Mouse (Mus musculus) natural killer cell, adult 2 months (primary cell): ENCODE data around the gene Rnaset2a.
"Not testable (repeated sequence)": the region's sequence is repeated elsewhere in the genome, so short reads cannot be mapped to it uniquely, and the experiment has no call there.

Source experiments
- DNase-seq, 2 experiments: peaks; one replicate each; pipeline ENCODE4 v3.0.0; 2022; ENCODE audit warnings: low spot score in 2 of 2

Rnaset2a gene

DNA sequence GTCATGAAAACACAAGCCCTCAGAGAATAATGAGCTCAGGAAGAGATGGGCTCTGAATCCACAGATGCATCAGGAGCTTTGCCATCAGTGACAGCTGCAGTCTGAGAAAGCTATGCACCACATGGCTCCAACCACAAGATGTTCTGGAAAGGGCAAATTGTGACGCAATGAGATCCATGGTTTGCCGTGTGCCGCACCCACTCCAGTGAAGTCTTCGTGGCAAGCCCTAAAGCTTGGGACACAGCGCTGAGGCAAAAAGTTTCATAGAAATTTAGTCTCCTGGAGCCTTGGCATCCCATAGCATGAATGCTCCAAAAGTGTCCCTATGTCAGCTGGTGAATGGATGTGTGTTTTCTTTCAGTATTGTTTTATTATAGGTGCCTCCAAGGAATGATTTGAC, 9.8 kb downstream of the Rnaset2a start:
- not testable (repeated sequence) for DNase-seq

DNA sequence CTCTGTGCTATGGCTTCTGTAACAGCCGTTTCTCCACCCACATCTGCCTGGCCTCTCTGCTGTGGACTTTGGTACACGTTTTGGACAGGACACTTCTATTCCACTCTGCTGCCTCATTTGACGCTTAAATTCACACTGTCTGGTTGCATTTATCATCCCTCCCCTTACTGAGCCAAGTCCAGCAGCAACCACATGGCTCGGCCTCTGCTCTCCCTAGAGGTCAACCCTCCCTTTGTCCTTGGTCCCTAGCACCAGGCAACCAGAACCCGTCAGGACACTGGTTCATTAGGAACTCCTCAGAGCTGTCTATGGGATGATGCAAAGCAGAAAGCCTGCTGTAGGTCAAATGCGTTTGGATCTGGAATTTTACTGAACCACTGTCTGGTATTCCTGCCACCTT, 17.0 kb downstream of the Rnaset2a start:
- DNase-seq, result not testable (repeated sequence)

DNA sequence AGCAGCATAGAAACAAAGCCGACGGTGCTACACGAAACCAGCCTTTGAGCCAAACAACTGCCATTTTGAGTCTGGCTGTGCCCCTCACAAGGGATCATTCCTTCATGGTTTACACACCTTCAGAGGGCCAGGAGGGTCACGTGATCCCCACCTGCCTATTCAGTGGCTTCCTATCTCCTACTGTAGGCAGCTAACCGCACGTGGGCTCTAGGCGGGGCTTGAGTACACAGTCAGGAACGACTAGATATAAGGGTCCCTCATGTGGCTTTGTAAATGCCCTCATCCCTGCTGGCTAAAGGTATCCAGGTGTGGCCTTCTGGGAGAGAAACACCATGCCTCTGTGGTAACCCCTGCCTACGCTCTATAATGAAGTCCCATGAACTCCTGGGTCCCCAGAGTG, 18.3 kb downstream of the Rnaset2a start:
- not testable (repeated sequence) for DNase-seq

DNA sequence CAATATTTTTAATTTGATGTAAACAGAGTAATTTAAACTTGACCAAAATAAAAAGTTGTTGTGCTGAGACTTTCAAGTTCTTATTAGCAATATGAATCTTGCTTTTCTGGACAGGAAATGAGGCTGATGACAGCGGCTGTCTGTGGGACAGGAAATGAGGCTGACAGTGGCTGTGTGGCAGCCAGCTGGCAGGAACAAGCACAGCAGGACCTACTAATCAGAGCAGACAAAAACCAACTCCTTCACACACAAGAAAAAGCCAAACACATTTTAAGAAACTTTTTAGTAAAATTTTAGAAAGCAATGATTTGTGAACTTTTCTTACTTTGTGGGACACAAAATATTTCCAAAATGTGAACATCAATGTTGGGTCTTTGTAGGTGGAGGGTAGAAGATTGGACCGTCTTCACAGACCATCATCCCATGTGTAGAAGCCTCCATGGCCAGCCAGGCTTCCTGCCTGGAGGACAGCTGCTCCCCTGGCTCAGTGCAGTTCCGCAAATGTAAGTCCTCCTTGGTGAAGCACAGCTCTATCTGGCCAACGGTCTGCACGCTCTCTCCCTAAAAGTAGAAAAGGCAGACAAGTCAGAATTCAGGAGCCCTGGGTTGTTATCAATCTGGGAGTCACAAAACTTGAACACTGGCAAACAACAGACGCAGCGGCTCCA, 19.4 kb downstream of the Rnaset2a start:
- DNase-seq, result not testable (repeated sequence)

DNA sequence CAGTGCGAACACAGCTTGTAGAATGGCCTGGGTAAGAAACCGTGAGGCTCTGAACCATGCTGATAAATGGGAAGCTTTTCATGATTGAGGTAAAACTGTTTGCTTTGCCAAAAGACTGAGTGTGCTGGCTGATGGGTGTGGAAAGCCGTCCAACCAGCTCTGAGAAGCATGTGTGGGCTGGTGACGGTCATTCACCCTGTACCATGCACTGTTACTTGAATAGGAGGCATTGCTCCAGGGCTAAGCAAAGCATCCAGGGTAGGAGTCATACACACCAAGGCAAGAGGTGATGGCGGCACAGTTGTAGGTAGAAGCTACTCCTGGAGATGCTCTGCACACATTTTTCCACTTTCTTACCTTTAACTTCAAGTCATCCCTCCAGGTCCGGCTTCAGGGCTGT, 23.3 kb downstream of the Rnaset2a start:
- DNase-seq, result not testable (repeated sequence)

DNA sequence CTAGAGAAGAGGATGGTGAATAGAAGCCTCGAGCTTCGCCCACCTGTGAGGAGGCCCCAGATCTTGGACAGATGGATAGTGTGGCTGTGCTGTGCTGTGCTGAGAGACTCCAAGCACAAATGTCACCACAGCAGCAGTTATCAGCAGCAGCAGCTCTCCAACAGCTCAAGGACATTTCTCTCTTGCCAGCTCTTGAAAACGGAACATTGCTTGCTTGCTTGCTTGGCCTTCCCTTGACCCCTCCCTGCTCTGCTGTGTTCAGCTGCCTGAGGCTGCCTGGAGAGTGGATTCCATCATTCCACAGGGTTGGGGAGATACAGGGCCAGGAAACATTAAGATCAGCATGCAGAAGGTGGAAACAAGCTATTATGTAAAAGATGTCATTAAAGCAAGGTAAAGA, 24.9 kb downstream of the Rnaset2a start:
- not testable (repeated sequence) for DNase-seq

DNA sequence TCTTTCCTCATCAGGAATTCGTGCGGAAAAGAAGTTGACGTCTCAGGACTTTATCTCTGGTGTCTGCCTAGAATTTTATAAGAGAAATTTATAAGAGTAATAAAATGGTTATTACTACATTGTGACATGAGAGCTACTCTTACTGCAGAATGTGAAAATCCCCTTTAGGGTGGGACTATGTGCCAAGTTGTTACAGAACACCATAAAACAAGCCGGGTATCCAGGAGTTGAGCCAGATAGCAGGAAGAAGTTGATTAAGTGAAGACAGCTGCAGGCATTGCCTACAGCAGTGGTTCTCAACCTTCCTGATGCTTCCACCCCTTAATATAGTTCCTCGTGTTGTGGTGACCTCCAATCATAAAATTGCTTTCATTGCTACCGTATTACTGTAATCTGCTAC, 31.0 kb downstream of the Rnaset2a start:
- DNase-seq, result not testable (repeated sequence)

DNA sequence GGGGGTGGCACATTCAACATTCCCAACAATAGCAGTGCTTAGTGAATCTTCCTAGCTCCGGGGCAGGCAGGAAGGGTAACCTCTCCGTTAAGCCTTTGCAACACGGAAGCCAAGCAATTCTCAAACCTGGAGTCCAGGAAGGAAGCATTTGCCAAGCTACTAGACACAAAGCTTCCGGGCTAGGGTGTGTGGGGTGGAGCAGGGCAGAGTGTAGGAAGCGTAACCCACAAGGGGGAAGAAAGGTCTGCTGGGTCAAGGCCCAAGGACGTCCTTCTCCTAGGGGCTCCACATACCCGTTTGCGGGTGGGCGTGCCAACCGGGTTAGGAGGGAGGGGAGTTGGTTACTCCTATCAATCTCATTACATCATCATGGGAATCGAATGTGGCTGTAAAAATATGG, 31.5 kb downstream of the Rnaset2a start:
- not testable (repeated sequence) for DNase-seq

DNA sequence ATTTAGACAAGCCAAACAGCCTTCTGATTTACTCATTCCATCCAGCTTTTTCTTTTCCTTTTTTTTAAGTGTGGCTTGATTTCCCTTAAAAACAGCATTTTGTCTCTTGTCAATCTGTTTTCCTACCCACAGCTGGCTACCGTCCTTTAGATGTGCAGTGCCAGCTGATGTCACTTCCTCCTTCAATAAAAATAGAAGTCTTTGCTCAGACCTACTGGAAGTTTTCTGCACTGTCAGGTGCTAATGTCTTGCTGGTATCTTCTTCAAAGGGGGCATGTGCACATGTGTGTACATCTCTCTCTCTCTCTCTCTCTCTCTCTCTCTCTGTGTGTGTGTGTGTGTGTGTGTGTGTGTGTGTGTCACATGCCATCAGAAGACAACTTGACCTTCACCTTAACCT, 35.7 kb downstream of the Rnaset2a start:
- DNase-seq, result not testable (repeated sequence)

DNA sequence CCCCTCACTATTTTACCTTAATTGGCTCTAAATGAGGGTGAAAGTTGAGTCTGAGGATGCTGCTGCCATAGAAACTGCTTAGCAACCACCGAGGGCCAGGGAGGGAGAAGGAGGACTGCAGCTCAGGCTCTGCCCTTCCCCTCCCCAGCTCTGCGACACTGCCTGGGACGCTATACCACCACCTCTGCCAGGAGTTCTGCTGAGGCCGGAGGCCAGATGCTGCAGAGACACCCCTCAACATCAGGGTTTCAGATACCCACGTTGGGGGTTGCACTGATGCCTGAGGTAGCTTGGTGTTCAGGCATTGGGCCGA, 46.6 kb downstream of the Rnaset2a start:
- not testable (repeated sequence) for DNase-seq

DNA sequence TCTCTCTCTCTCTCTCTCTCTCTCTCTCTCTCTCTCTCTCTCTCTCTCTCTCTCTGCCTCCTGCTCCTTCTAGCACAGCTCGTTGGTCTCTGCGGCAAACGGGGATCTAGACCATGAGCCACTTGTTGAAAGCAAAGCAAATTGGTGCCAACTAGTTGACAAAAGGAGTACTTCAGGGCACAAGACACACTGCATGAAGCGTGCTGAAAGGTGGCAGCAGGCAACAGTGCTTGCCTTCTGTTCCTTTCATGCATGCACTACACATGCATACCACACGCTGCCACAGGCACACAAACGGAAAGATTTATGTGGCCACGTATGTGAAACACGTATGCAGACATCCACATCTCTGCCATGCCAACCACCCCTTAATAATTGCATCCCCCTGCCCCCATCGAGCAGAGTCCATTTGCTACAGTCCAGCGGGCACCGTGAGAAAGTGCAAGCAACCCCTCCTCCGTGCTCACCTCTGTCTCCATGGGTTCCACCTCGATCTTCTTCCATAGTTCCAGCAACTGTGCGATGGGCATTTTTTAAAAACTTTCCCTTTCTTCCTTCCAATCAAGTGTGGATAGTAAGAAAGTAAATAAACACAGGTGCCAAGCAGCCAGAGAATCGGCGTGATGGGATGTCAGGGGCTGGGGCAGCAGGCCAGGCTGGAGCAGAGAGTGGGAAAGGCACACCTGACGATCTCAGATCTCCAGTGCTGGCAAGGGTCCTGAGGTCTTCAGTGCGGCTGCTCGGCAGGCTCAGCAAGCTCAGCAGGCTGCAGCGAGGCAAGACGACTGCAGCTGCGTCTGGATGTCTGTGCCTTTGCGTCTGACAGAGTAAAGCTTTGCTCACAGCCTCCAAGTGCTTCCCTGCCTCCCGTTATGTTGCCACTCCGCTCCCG, 47.2 kb downstream of the Rnaset2a start:
- not testable (repeated sequence) for DNase-seq

DNA sequence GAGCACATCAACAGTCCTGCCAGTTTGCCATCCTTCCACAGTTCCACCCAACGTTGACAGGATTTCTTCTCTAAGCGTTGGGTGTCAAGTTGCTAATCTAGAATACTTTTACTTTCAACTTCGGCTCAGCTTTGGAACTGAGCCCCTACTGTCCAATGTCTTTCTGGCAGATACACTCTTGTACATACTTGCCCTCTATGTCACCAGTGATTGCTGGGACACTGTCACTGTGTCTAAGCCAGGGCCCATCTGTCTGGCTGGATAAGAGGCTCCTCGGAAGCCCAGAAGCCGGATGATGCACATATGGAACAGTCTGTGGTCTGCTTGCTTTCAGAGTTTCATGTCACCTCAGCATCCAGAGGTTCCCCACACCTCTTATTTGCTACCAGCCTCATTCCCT, 51.7 kb downstream of the Rnaset2a start:
- DNase-seq, result not testable (repeated sequence)

DNA sequence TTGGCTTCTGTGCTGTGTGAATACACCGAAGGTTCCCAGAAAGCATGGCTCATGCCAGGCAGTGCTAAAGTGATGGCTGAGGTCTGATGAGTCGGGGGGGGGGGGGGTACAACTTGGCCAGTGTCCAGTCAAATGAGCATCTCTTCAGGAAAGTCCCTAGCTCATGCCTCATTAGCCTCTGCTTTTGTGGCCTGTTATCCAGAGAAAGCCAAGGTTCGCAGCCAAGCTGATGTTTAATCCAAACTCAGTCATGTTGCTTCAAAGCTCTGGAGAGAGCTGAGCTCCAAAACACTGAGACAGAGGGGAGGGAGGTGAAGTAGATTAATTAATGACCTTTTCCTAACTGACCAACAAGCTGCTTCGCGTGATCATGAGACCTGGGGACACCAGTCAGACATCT, 52.2 kb downstream of the Rnaset2a start:
- DNase-seq, result not testable (repeated sequence)

DNA sequence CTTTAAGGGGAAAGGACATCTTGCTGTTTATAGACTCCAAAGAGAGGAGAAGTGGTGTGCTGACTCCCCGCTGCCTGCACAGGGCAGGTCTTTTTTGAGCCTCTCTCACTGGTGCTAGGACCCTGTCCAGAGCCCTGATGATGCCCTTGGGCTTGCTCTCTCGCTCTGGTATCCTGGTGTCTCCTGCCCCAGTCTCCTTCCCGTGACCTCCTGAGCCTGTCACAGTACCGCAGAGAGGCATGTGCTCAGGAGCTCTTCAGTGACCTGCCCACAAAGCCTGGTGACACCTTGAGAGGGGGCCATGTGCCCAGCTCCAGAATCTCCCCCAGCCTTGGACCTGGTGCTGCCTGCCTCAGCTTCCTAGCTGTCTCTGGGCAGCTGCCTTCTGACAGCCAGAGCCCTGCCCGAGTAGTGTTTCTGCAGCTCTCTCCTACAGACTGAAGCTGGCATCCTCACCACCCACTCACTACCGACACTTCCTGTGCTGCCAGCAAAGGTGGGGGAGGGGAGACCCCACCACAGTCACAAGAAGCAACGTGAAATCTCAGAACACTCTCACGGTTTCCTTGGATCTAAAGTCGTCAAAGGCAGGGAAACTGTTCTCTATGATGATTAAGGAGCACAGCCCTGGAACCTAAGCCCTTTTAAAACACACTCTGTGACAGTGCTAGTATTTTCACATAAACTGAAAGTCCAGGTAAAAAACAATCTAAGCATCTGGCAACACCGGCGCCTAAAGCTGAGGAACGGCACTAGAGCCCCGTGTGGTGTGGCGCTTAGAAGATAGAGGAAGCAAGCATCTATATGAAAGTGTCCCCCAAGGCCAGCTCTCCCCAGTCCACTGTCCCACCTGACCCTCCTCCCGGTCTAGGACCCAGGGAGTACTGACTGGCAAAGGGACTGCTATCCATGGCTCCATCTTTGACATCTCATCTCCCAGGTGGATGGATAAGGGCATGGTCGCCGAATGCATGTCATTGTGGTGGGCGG, 55.1 kb downstream of the Rnaset2a start:
- DNase-seq, result not testable (repeated sequence)

DNA sequence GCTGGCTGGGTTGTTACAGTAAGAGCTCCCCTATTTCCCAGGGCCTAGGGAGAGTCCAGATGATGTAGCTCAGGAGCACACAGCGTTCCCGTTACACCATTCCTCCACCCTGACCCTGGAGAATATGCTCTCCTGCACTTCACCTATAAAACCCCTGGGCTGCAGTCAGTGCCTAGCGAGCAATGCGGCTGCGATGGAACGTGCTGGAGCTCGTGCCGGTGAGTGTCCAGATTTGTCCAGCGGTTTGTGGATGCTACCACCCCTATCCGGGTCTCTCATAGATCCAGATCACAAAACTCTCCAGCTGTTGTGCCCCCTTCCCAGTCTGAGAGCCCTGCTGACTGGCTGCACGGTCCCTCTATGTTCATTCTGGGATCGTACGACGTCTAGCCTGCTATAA, 56.6 kb downstream of the Rnaset2a start:
- DNase-seq, result not testable (repeated sequence)

DNA sequence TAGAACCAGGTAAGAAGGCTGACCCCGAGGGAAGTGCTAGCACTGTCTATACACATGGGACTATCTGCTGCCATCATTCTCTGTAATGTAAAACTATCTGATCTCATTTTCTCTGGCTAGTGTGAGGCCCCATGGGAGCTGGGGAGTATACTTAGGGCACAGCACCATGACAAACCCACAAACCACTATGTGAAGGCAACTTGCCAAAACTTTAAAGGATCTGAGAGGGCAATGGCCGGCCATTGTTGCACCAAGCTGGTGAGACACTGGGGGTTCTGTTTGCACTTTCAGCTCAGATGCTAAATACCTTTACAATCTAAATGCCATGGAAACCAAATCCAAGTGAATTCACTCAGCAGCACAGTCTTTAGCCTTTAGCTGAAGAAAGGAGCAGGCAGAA, 78.0 kb downstream of the Rnaset2a start:
- DNase-seq, result peak in 1 of 2 experiments; percentile 11
